Mouse (Mus musculus) myocyte (in vitro differentiated cells): ENCODE data around the gene Sh3gl2.

ENCODE experiments used
- E2F4 ChIP-seq: IDR thresholded peaks from one replicate; pipeline ENCODE4 v1.6.1; 2011; ENCODE audit warnings: mild to moderate bottlenecking, control low read depth, moderate library complexity; ENCODE audit not compliant: insufficient read depth
- MAX ChIP-seq: IDR thresholded peaks from one replicate; pipeline ENCODE4 v1.6.1; 2011; ENCODE audit warnings: low read depth, mild to moderate bottlenecking, control low read depth
- POLR2A ChIP-seq: IDR thresholded peaks from one replicate; pipeline ENCODE4 v1.6.1; 2011; ENCODE audit warnings: low read depth, mild to moderate bottlenecking, control low read depth, moderate library complexity; ENCODE audit not compliant: insufficient read length
- POLR2AphosphoS2 ChIP-seq: IDR thresholded peaks from one replicate; pipeline ENCODE4 v1.6.1; 2011; ENCODE audit warnings: low read depth, control low read depth; ENCODE audit not compliant: insufficient read length
- TCF3 ChIP-seq: IDR thresholded peaks from one replicate; pipeline ENCODE4 v1.6.1; 2011; ENCODE audit warnings: low read depth, control low read depth; ENCODE audit not compliant: insufficient read length

- TF ChIP-seq E2F4 = no peak
- TF ChIP-seq MAX = no peak
- TF ChIP-seq POLR2A = no peak
- TF ChIP-seq TCF3 = no peak
- TF ChIP-seq POLR2AphosphoS2 = no peak
These were observed 12.1 kb downstream of the Sh3gl2 start for GRCm38 (mm10) chr4:85217003-85217402.
